26 mouse cellular contexts compared by ENCODE assay signal in genomic region chr2:166450964-166451363, GRCm38 (mm10).
DNase-seq lines count a peak whose midpoint lies in the region; ATAC-seq and TF ChIP-seq lines count a peak whose summit lies in the region.
"Had no signal": no experiment of that assay in that cellular context is flagged by ENCODE, and none has a peak within 500 bp of the region (broad histone marks: within the 10 kb centered on the region; RNA-seq: fewer than 3 reads in every experiment).

No protein-coding gene starts in this region.

- H3K9me3 ChIP-seq in forebrain, embryonic 10.5 days, result no peaks in the 10 kb centered on the region
- no peaks in the 10 kb centered on the region for H3K9me3 ChIP-seq in forebrain, embryonic 13.5 days (replicated peaks)
- H3K9me3 ChIP-seq in heart, embryonic 10.5 days, result no peaks in the 10 kb centered on the region
- no peaks in the 10 kb centered on the region for H3K9me3 ChIP-seq in heart, embryonic 11.5 days (replicated peaks; ENCODE audit: control insufficient read depth, low read length)
- H3K9me3 ChIP-seq in midbrain, embryonic 14.5 days (ENCODE audit: control insufficient read depth, low read length), result no peaks in the 10 kb centered on the region
- no peaks in the 10 kb centered on the region for H3K9me3 ChIP-seq in midbrain, postnatal 0 days (ENCODE audit: low read length)
- no peaks in the 10 kb centered on the region for H3K9me3 ChIP-seq in hindbrain, embryonic 12.5 days (replicated peaks)
- H3K9me3 ChIP-seq: forebrain, embryonic 12.5 days; heart, embryonic 12.5 days; heart, embryonic 15.5 days; intestine, embryonic 15.5 days had no signal

- H3K4me1 ChIP-seq in forebrain, embryonic 10.5 days, result peaks cover 59% of the 10 kb centered on the region
- H3K4me1 ChIP-seq in forebrain, embryonic 13.5 days, result peaks cover 35% of the 10 kb centered on the region
- peaks cover 57% of the 10 kb centered on the region for H3K4me1 ChIP-seq in heart, embryonic 10.5 days
- peaks cover 23% of the 10 kb centered on the region for H3K4me1 ChIP-seq in heart, embryonic 11.5 days (ENCODE audit: control insufficient read depth, insufficient read depth, low read length)
- H3K4me1 ChIP-seq in midbrain, embryonic 14.5 days (ENCODE audit: control insufficient read depth, insufficient read depth, low read length), result peaks cover 17% of the 10 kb centered on the region
- peaks cover 9% of the 10 kb centered on the region; the same call in 1 of the 2 replicates for H3K4me1 ChIP-seq in midbrain, postnatal 0 days (ENCODE audit: insufficient read depth, low read length)
- peaks cover 37% of the 10 kb centered on the region for H3K4me1 ChIP-seq in hindbrain, embryonic 12.5 days

- 93% methylated on average over 7 of the region's 7 CpGs for WGBS in forebrain, embryonic 10.5 days
- WGBS in forebrain, embryonic 13.5 days, result 78% methylated on average over 7 of the region's 7 CpGs
- 83% methylated on average over 7 of the region's 7 CpGs for WGBS in heart, embryonic 10.5 days
- 75% methylated on average over 7 of the region's 7 CpGs for WGBS in heart, embryonic 11.5 days (ENCODE audit: insufficient replicate concordance)
- 72% methylated on average over 7 of the region's 7 CpGs for WGBS in midbrain, embryonic 14.5 days
- WGBS in midbrain, postnatal 0 days, result 77% methylated on average over 7 of the region's 7 CpGs
- WGBS in hindbrain, embryonic 12.5 days, result 51% methylated on average over 7 of the region's 7 CpGs

- no peak for ATAC-seq in forebrain, embryonic 13.5 days
- ATAC-seq in heart, embryonic 11.5 days (replicated peaks; ENCODE audit: insufficient number of reproducible peaks, low FRiP score, low TSS enrichment), result no peak
- ATAC-seq in midbrain, embryonic 14.5 days (ENCODE audit: low FRiP score, low TSS enrichment), result no peak
- no peak for ATAC-seq in midbrain, postnatal 0 days (ENCODE audit: low FRiP score)
- no peak for ATAC-seq in hindbrain, embryonic 12.5 days (ENCODE audit: low FRiP score)
- ATAC-seq: hindbrain, embryonic 16.5 days; intestine, embryonic 15.5 days; Patski had no signal

- H3K4me3 ChIP-seq in forebrain, embryonic 10.5 days, result no peak overlapping the region
- H3K4me3 ChIP-seq in forebrain, embryonic 13.5 days, result no peak overlapping the region
- H3K4me3 ChIP-seq in heart, embryonic 10.5 days, result no peak overlapping the region
- H3K4me3 ChIP-seq in heart, embryonic 11.5 days (ENCODE audit: low read depth, low read length), result no peak overlapping the region
- H3K4me3 ChIP-seq in midbrain, embryonic 14.5 days (replicated peaks; ENCODE audit: low read depth, low read length), result no peak overlapping the region
- no peak overlapping the region for H3K4me3 ChIP-seq in midbrain, postnatal 0 days (ENCODE audit: low read depth, low read length)
- no peak overlapping the region for H3K4me3 ChIP-seq in hindbrain, embryonic 12.5 days
- H3K4me3 ChIP-seq: forebrain, embryonic 12.5 days; heart, adult 2 months; heart, embryonic 12.5 days; heart, embryonic 15.5 days; intestine, embryonic 15.5 days had no signal

- peak overlapping the region; percentile 67 for H3K27ac ChIP-seq in forebrain, embryonic 10.5 days
- H3K27ac ChIP-seq in forebrain, embryonic 13.5 days, result no peak overlapping the region
- H3K27ac ChIP-seq in heart, embryonic 10.5 days, result peak overlapping the region; percentile 16; the same call in 1 of the 2 replicates
- H3K27ac ChIP-seq in heart, embryonic 11.5 days (ENCODE audit: low read depth, low read length), result no peak overlapping the region
- H3K27ac ChIP-seq in midbrain, embryonic 14.5 days (replicated peaks; ENCODE audit: low read depth, low read length), result 0 out of 2 replicates have a peak overlapping the region, but pooled peaks have one; percentile 26
- H3K27ac ChIP-seq in midbrain, postnatal 0 days (ENCODE audit: low read depth, low read length), result no peak overlapping the region
- H3K27ac ChIP-seq in hindbrain, embryonic 12.5 days, result no peak overlapping the region; the same call in 1 of the 2 replicates
- H3K27ac ChIP-seq: forebrain, embryonic 12.5 days; heart, adult 2 months; heart, embryonic 15.5 days; intestine, embryonic 15.5 days had no signal

- DNase-seq in forebrain, embryonic 10.5 days (ENCODE audit: extremely low spot score, low spot score), result no peak
- no peak for DNase-seq in heart, embryonic 10.5 days (ENCODE audit: low spot score)
- DNase-seq in midbrain, embryonic 14.5 days, result no peak
- DNase-seq in midbrain, postnatal 0 days (ENCODE audit: low spot score), result no peak
- DNase-seq: adrenal gland, postnatal 10 days; adrenal gland, postnatal 36 days; B cell, adult 2 months; cerebellum, adult 18-20 months; cerebellum, adult 9-10 months; gastrocnemius, postnatal 10 days; gastrocnemius, postnatal 36 days; heart, adult 2 months; heart, postnatal 10 days; heart, postnatal 36 days; kidney, adult 11 months had no signal

- no peak overlapping the region for H3K4me2 ChIP-seq in forebrain, embryonic 13.5 days
- H3K4me2 ChIP-seq in heart, embryonic 11.5 days, result no peak overlapping the region
- no peak overlapping the region for H3K4me2 ChIP-seq in midbrain, embryonic 14.5 days (ENCODE audit: low read length)
- no peak overlapping the region for H3K4me2 ChIP-seq in midbrain, postnatal 0 days (ENCODE audit: low read depth, low read length, poor library complexity, severe bottlenecking)
- no peak overlapping the region for H3K4me2 ChIP-seq in hindbrain, embryonic 12.5 days (replicated peaks)
- H3K4me2 ChIP-seq: forebrain, embryonic 12.5 days; heart, embryonic 12.5 days; heart, embryonic 15.5 days; intestine, embryonic 15.5 days had no signal

- H3K9ac ChIP-seq in forebrain, embryonic 13.5 days, result no peak overlapping the region
- no peak overlapping the region for H3K9ac ChIP-seq in heart, embryonic 11.5 days (ENCODE audit: low read depth, low read length)
- H3K9ac ChIP-seq in midbrain, embryonic 14.5 days (replicated peaks; ENCODE audit: low read length), result no peak overlapping the region
- H3K9ac ChIP-seq in midbrain, postnatal 0 days (replicated peaks; ENCODE audit: low read length, poor library complexity, severe bottlenecking), result no peak overlapping the region
- no peak overlapping the region for H3K9ac ChIP-seq in hindbrain, embryonic 12.5 days
- H3K9ac ChIP-seq: forebrain, embryonic 12.5 days; heart, embryonic 12.5 days; heart, embryonic 15.5 days; intestine, embryonic 15.5 days had no signal

- H3K36me3 ChIP-seq in forebrain, embryonic 10.5 days (replicated peaks), result no peaks in the 10 kb centered on the region
- H3K36me3 ChIP-seq in forebrain, embryonic 13.5 days (ENCODE audit: poor library complexity, severe bottlenecking), result no peaks in the 10 kb centered on the region
- no peaks in the 10 kb centered on the region for H3K36me3 ChIP-seq in heart, embryonic 10.5 days
- H3K36me3 ChIP-seq in heart, embryonic 11.5 days (ENCODE audit: control insufficient read depth, insufficient read depth, low read length), result no peaks in the 10 kb centered on the region
- H3K36me3 ChIP-seq in midbrain, embryonic 14.5 days (ENCODE audit: control insufficient read depth, insufficient read depth, low read length), result no peaks in the 10 kb centered on the region
- H3K36me3 ChIP-seq in midbrain, postnatal 0 days (ENCODE audit: insufficient read depth, low read length), result no peaks in the 10 kb centered on the region
- no peaks in the 10 kb centered on the region for H3K36me3 ChIP-seq in hindbrain, embryonic 12.5 days
- H3K36me3 ChIP-seq: forebrain, embryonic 12.5 days; G1E; heart, embryonic 12.5 days; heart, embryonic 15.5 days; intestine, embryonic 15.5 days had no signal

- H3K27me3 ChIP-seq in forebrain, embryonic 10.5 days (ENCODE audit: poor library complexity, severe bottlenecking), result peaks cover 17% of the 10 kb centered on the region
- peaks cover 6% of the 10 kb centered on the region for H3K27me3 ChIP-seq in forebrain, embryonic 13.5 days
- H3K27me3 ChIP-seq in heart, embryonic 10.5 days (ENCODE audit: insufficient read depth, poor library complexity, severe bottlenecking), result no peaks in the 10 kb centered on the region
- no peaks in the 10 kb centered on the region for H3K27me3 ChIP-seq in heart, embryonic 11.5 days (ENCODE audit: control insufficient read depth, insufficient read depth, low read length)
- H3K27me3 ChIP-seq in midbrain, embryonic 14.5 days (ENCODE audit: control insufficient read depth, insufficient read depth, low read length), result no peaks in the 10 kb centered on the region
- no peaks in the 10 kb centered on the region for H3K27me3 ChIP-seq in midbrain, postnatal 0 days (ENCODE audit: insufficient read depth, low read length)
- H3K27me3 ChIP-seq in hindbrain, embryonic 12.5 days, result no peaks in the 10 kb centered on the region; the same call in 1 of the 2 replicates
- H3K27me3 ChIP-seq: CH12.LX; heart, embryonic 12.5 days; heart, embryonic 15.5 days; intestine, embryonic 15.5 days; Patski had no signal

- TF ChIP-seq CTCF in midbrain, postnatal 0 days (IDR thresholded peaks at IDR 0.05), result no peak

Comparison
In these comparisons a context has a peak if more than half of its experiments do, and no peak if none do; other contexts are left out.
1. H3K27ac ChIP-seq: peak in forebrain, embryonic 10.5 days (single experiment), heart, embryonic 10.5 days (single experiment) and midbrain, embryonic 14.5 days (single experiment); none in forebrain, embryonic 13.5 days (single experiment), heart, embryonic 11.5 days (single experiment), midbrain, postnatal 0 days (single experiment) and hindbrain, embryonic 12.5 days (single experiment).